Mouse (Mus musculus): ENCODE results near the gene Nudt4. TPM values are rescaled to one million over a fixed set of nuclear protein-coding genes. Genes with fewer than 3 reads are reported as not detected.

The Nudt4 gene
- polyA plus RNA-seq, 1 experiment = 36.8 TPM

DNA sequence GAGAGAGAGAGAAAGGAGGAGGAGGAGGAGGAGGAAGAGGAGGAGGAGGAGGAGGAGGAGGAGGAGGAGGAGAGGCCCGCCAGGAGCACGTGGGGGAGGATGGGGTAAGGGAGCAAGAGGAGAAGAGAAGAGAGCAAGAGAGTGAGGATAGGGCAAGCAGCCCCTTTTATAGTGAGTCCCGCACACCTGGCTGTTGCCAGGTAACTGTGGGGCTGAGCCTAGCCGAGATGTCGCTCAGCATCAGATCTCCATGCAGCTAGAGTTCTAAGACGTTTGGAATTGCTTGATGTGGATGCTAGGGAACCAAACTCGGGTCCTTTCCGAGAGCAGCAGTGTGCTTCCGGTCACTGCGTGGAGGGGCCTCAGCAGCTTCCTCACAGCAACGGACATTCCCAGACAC, 30.5 kb upstream of the Nudt4 start:
- Histone ChIP-seq H3K27me3 (ENCODE audit: control insufficient read depth, insufficient read depth, insufficient read length) (no peaks in the 10 kb centered on the region), H3ac (ENCODE audit: control insufficient read depth, insufficient read length) (no peak overlapping the region), H3K4me3 (no peak overlapping the region), H3K4me2 (ENCODE audit: low read depth) (no peak overlapping the region), H3K79me2 (ENCODE audit: control insufficient read depth, insufficient read depth) (no peaks in the 10 kb centered on the region), H3K36me3 (ENCODE audit: control insufficient read depth, insufficient read depth) (no peaks in the 10 kb centered on the region)
- TF ChIP-seq MAX (IDR thresholded peaks at IDR 0.05; ENCODE audit: low read depth) (no peak), POLR2A (IDR thresholded peaks at IDR 0.05; ENCODE audit: insufficient read length, low read depth) (no peak), TCF3 (IDR thresholded peaks at IDR 0.05; ENCODE audit: insufficient read length, low read depth) (no peak), REST (IDR thresholded peaks at IDR 0.05; ENCODE audit: insufficient read depth, insufficient read length) (no peak), TCF12 (IDR thresholded peaks at IDR 0.05; ENCODE audit: insufficient read depth, poor library complexity, severe bottlenecking) (no peak), POLR2AphosphoS2 (IDR thresholded peaks at IDR 0.05; ENCODE audit: insufficient read length, low read depth) (no peak), SRF (IDR thresholded peaks at IDR 0.05; ENCODE audit: control insufficient read depth, insufficient read length, low read depth) (no peak), MYOD1 (IDR thresholded peaks at IDR 0.05; ENCODE audit: control insufficient read depth in 1 of 3, insufficient read length in 2 of 3, low read depth in 2 of 3) (no peak), USF1 (IDR thresholded peaks at IDR 0.05; ENCODE audit: low read depth) (no peak)

DNA sequence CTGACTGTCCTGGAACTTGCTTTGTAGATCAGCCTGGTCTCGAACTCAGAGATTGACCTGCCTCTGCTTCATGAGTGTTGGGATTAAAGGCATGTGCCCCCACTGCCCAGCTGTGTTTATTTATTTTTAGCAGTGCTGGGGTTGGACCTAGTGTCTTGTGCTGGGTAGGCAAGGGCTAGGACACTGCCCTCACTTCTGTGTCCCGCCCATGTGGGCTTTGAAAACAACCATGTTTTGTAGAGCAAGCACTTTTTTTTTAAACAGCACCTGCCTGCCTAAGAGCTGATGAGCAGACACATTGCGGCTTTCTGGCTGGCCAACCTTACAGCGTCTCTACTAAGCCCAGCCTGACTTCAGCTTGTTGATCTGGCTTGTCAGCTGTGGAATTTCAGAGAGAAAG, 27.3 kb upstream of the Nudt4 start:
- Histone ChIP-seq H3K27me3 (ENCODE audit: control insufficient read depth, insufficient read depth, insufficient read length) (no peaks in the 10 kb centered on the region), H3K4me2 (ENCODE audit: low read depth) (no peak overlapping the region)
- TF ChIP-seq MAX (IDR thresholded peaks at IDR 0.05; ENCODE audit: low read depth) = no peak
- TF ChIP-seq MYOD1 (IDR thresholded peaks at IDR 0.05; ENCODE audit: control insufficient read depth in 1 of 3, insufficient read length in 2 of 3, low read depth in 2 of 3) = peak in 1 of 3 experiments; percentile 1
- no peak for TF ChIP-seq POLR2AphosphoS2 (IDR thresholded peaks at IDR 0.05; ENCODE audit: insufficient read length, low read depth)
- TF ChIP-seq USF1 (IDR thresholded peaks at IDR 0.05; ENCODE audit: low read depth) = no peak

DNA sequence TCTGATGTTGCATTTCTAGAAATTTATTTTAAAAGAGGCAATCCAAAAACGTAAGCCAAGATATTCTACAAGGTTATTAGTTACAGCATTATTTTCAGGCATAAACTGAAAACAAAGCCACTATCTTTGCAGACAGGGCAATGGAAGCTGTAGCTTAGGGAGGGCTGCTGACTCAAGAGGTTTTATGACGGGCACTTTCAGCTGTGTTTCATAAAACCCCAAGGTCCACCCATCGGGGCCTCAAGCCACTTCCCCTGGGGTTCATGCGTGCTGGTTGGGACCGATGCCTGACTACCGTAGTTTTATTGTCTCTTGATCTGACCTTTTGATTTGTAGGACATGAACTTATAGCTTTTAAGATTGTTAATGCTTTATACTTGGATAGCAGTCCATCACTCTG, 26.2 kb upstream of the Nudt4 start:
- Histone ChIP-seq H3K4me3 (no peak overlapping the region), H3K79me2 (ENCODE audit: control insufficient read depth, insufficient read depth) (no peaks in the 10 kb centered on the region), H3K27me3 (ENCODE audit: control insufficient read depth, insufficient read depth, insufficient read length) (no peaks in the 10 kb centered on the region), H3K4me2 (ENCODE audit: low read depth) (no peak overlapping the region), H3K36me3 (ENCODE audit: control insufficient read depth, insufficient read depth) (no peaks in the 10 kb centered on the region), H3ac (ENCODE audit: control insufficient read depth, insufficient read length) (no peak overlapping the region)
- no peak for TF ChIP-seq REST (IDR thresholded peaks at IDR 0.05; ENCODE audit: insufficient read depth, insufficient read length)
- TF ChIP-seq E2F4 (IDR thresholded peaks at IDR 0.05; ENCODE audit: insufficient read depth) = no peak
- TF ChIP-seq USF1 (IDR thresholded peaks at IDR 0.05; ENCODE audit: low read depth) = no peak
- no peak for TF ChIP-seq TCF12 (IDR thresholded peaks at IDR 0.05; ENCODE audit: insufficient read depth, poor library complexity, severe bottlenecking)
- TF ChIP-seq CEBPB (IDR thresholded peaks at IDR 0.05; ENCODE audit: insufficient read depth, poor library complexity, severe bottlenecking) = no peak
- no peak for TF ChIP-seq SRF (IDR thresholded peaks at IDR 0.05; ENCODE audit: control insufficient read depth, insufficient read length, low read depth)
- TF ChIP-seq MYOD1 (IDR thresholded peaks at IDR 0.05; ENCODE audit: control insufficient read depth in 1 of 3, insufficient read length in 2 of 3, low read depth in 2 of 3) = no peak
- TF ChIP-seq POLR2A (IDR thresholded peaks at IDR 0.05; ENCODE audit: insufficient read length, low read depth) = no peak
- no peak for TF ChIP-seq POLR2AphosphoS2 (IDR thresholded peaks at IDR 0.05; ENCODE audit: insufficient read length, low read depth)
- no peak for TF ChIP-seq TCF3 (IDR thresholded peaks at IDR 0.05; ENCODE audit: insufficient read length, low read depth)
- no peak for TF ChIP-seq MAX (IDR thresholded peaks at IDR 0.05; ENCODE audit: low read depth)
- TF ChIP-seq MYOG (IDR thresholded peaks at IDR 0.05; ENCODE audit: control insufficient read depth in 1 of 3, insufficient read depth in 1 of 3, insufficient read length in 2 of 3, low read depth in 2 of 3) = no peak

More for the DNA sequence above, 27.3 kb upstream of the Nudt4 start:
- no peaks in the 10 kb centered on the region for H3K79me2 ChIP-seq (ENCODE audit: control insufficient read depth, insufficient read depth)
- H3ac ChIP-seq (ENCODE audit: control insufficient read depth, insufficient read length) = no peak overlapping the region
- no peaks in the 10 kb centered on the region for H3K36me3 ChIP-seq (ENCODE audit: control insufficient read depth, insufficient read depth)
- no peak overlapping the region for H3K4me3 ChIP-seq

DNA sequence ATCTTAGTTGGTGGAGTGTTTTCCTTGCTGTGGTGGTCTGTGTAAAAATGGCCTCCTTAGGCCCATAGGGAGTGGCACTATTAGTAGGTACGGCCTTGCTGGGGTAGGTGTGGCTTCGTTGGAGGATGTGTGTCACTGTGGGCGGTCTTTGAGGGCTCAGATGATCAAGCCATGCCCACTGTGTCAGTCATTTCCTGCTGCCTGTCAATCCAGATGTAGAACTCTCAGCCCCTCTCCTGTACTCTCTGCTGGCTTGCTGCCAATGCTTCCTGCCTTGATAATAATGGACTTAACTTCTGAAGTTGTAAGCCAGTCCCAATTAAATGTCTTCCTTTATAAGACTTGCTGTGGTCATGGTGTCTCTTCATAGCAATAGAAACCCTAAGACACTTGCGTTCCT, 25.2 kb upstream of the Nudt4 start:
- H3ac ChIP-seq (ENCODE audit: control insufficient read depth, insufficient read length) = no peak overlapping the region
- H3K36me3 ChIP-seq (ENCODE audit: control insufficient read depth, insufficient read depth) = no peaks in the 10 kb centered on the region
- H3K79me2 ChIP-seq (ENCODE audit: control insufficient read depth, insufficient read depth) = no peaks in the 10 kb centered on the region
- H3K4me3 ChIP-seq = no peak overlapping the region
- H3K27me3 ChIP-seq (ENCODE audit: control insufficient read depth, insufficient read depth, insufficient read length) = no peaks in the 10 kb centered on the region
- no peak overlapping the region for H3K4me2 ChIP-seq (ENCODE audit: low read depth)
- no peak for TF ChIP-seq TCF12 (IDR thresholded peaks at IDR 0.05; ENCODE audit: insufficient read depth, poor library complexity, severe bottlenecking)

DNA sequence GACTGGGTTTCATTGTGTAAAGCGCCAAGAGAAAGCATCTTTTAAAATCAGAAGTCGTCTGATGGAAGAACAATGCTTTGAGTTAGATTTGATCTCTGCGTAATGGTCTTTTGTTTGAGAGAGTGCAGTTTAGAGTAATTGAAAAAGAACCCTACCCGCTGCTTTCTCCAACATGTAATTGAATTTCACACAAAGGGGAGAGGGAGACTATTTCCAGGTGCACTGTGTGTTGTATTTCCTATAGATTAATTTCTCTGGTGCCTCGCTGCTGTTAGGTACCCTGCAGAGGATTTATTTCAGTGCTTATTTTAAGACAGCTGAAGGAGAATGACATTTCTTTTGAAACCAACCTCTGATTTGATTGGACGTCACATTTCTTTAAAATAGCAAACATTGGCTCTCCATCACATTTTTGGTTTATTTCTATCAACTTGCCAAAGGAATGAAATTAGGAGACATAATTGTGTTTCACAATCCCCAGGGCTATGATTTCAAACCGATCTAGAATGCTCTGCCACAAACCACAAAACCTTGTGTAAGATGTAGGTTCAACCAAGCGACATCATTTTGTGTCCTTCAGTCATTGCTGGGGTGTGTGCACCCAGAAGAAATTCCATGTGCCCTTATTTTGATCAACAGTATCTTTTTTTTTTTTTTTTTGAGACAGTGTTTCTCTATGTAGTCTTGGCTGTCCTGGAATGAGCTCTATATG, 23.7 kb upstream of the Nudt4 start:
- no peak overlapping the region for H3K4me2 ChIP-seq (ENCODE audit: low read depth)
- H3K79me2 ChIP-seq (ENCODE audit: control insufficient read depth, insufficient read depth) = no peaks in the 10 kb centered on the region
- TF ChIP-seq CEBPB (IDR thresholded peaks at IDR 0.05; ENCODE audit: insufficient read depth, poor library complexity, severe bottlenecking) = peak; percentile 67
- no peak for TF ChIP-seq TCF12 (IDR thresholded peaks at IDR 0.05; ENCODE audit: insufficient read depth, poor library complexity, severe bottlenecking)
- no peaks in the 10 kb centered on the region for H3K36me3 ChIP-seq (ENCODE audit: control insufficient read depth, insufficient read depth)
- H3ac ChIP-seq (ENCODE audit: control insufficient read depth, insufficient read length) = no peak overlapping the region
- H3K4me3 ChIP-seq = no peak overlapping the region
- no peaks in the 10 kb centered on the region for H3K27me3 ChIP-seq (ENCODE audit: control insufficient read depth, insufficient read depth, insufficient read length)

Data from myocyte (in vitro differentiated cells).